Mouse (Mus musculus) ES-E14 (cell line): Measurements from ENCODE around the gene Msrb3. TPM values are rescaled to one million over a fixed set of nuclear protein-coding genes. Genes with fewer than 3 reads are reported as not detected.

Experiments used
- DNase-seq: peaks from one replicate; pipeline ENCODE4 v3.0.0-alpha.2; 2013; ENCODE audit warnings: low read depth, low spot score
- H3K27ac ChIP-seq: 2 replicates; pipeline ENCODE4 v1.5.1; 2012; ENCODE audit warnings: low read depth, mild to moderate bottlenecking, low read length, moderate library complexity, mixed read lengths; ENCODE audit not compliant: poor library complexity, insufficient read depth, severe bottlenecking
- H3K36me3 ChIP-seq: 2 replicates; pipeline ENCODE4 v1.6.1; 2012; ENCODE audit warnings: mild to moderate bottlenecking, low read length, moderate library complexity, mixed read lengths; ENCODE audit not compliant: control insufficient read depth, poor library complexity, insufficient read depth, severe bottlenecking
- H3K4me1 ChIP-seq, 2 experiments: fragments of 150-350 bp in 1 of 2; sonication (generic) in 1 of 2; 2 replicates each; pipeline ENCODE4 v1.6.1; 2012; ENCODE audit warnings: low read length in 2 of 2, mild to moderate bottlenecking in 1 of 2, mixed read lengths in 1 of 2; ENCODE audit not compliant: control insufficient read depth in 2 of 2, insufficient read depth in 2 of 2, poor library complexity in 1 of 2
- H3K4me3 ChIP-seq, 2 experiments: fragments of 150-350 bp in 1 of 2; sonication (generic) in 1 of 2; 2 replicates each; pipeline ENCODE4 v1.5.1; 2012; ENCODE audit warnings: low read length in 2 of 2, low read depth in 1 of 2, mild to moderate bottlenecking in 1 of 2, mixed read lengths in 1 of 2; ENCODE audit not compliant: insufficient read depth in 1 of 2, poor library complexity in 1 of 2, severe bottlenecking in 1 of 2
- H3K9ac ChIP-seq: 2 replicates; pipeline ENCODE4 v1.6.1; 2012; ENCODE audit warnings: low read depth, mild to moderate bottlenecking, low read length, mixed read lengths; ENCODE audit not compliant: poor library complexity, insufficient read depth, severe bottlenecking
- H3K9me3 ChIP-seq: fragments of 150-350 bp; sonication (generic); 2 replicates; pipeline ENCODE4 v1.6.1; 2012; ENCODE audit warnings: low read depth, mild to moderate bottlenecking, low read length; ENCODE audit not compliant: control insufficient read depth, insufficient read depth
- CHD2 ChIP-seq: IDR thresholded peaks from 2 replicates; pipeline ENCODE4 v1.6.1; 2014; ENCODE audit warnings: mild to moderate bottlenecking, low read depth, low read length, inconsistent platforms
- HCFC1 ChIP-seq: IDR thresholded peaks from 2 replicates; pipeline ENCODE4 v1.6.1; 2012; ENCODE audit warnings: low read length, inconsistent platforms, borderline replicate concordance; ENCODE audit not compliant: insufficient read depth
- MAFK ChIP-seq: IDR thresholded peaks from 2 replicates; pipeline ENCODE4 v1.6.1; 2014; ENCODE audit warnings: mild to moderate bottlenecking, low read depth, low read length, inconsistent platforms; ENCODE audit not compliant: insufficient read depth
- ZC3H11A ChIP-seq: IDR thresholded peaks from 2 replicates; pipeline ENCODE4 v1.6.1; 2012; ENCODE audit warnings: low read depth, mild to moderate bottlenecking, inconsistent platforms, low read length, borderline replicate concordance
- ZNF384 ChIP-seq: IDR thresholded peaks from 2 replicates; pipeline ENCODE4 v1.6.1; 2012; ENCODE audit warnings: low read depth, low read length, inconsistent platforms
- in situ Hi-C, 2 experiments: fragments of 600-800 bp; cut with MboI; formaldehyde crosslinking; loops; one replicate each; pipeline ENCODE4 v1.15.1; 2025; ENCODE audit warnings: low sequenced_read_pairs in 2 of 2, inconsistent platforms in 1 of 2; ENCODE audit not compliant: unreplicated experiment in 2 of 2
- total RNA-seq: library from RNA; depleted of rRNA; stranded (reverse); fragments of 300-350 nt; gene quantifications from 2 replicates; pipeline ENCODE4 v1.2.3, GENCODE M21; 2012; rRNA removed

Gene Msrb3
- 3.4 and 5.7 TPM in 2 replicates for total RNA-seq

DNA sequence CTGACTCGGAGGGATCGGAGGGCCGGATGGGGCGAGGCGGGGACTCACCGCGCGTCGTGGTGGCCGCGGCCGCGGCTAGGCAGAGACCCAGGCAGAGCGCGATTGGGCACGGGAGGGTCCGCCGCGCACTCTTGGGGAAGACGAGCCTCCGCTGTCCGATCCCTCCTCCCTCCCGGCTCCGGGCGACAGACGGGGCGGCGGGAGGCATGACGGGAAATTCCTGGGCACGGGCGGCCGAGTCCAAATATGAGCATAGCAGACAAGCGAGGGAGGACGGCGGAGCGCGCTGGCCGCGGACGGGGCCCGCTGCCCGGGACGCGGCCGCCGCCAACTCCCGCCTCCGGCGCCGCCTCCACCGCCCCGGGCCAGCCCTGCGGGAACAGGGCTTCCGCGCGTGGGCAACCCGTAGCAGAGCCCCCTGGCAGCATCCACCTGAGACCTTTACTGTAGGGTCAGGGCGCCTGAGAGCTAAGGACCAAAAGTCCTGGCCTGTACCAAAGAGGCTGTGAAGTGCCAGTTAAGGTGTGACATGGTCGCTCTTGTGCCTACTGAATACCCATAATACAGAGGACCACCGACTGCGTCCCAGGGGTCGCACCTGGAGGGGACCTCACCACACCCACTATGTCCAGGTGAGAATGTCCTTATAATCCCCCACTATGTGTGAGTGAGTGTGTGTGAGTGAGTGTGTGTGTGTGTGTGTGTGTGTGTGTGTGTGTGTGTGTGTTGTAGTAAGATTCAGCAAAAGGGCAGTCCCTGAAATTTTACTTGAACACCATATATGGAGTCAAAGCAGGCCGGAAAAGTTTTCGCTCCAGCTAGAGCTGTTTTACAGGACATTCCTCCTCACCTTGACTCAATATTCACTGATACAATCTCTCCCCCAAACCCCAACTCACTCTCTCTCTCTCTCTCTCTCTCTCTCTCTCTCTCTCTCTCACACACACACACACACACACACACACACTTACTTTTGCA, at the start of gene Msrb3:
TSS of gene Msrb3 (minus strand) at position 317 of the 978 bp plus-strand sequence.
- TF ChIP-seq MAFK, result no peak
- no peak for TF ChIP-seq ZC3H11A
- TF ChIP-seq HCFC1, result no peak
- no peak for TF ChIP-seq CHD2
- no peak for TF ChIP-seq ZNF384
- Histone ChIP-seq H3K36me3 (no peaks in the 10 kb centered on the region), H3K9ac (peak within 1 kb of the TSS; percentile 58), H3K27ac (no peak within 1 kb of the TSS), H3K4me1 (peaks cover 0 to 1% of the 10 kb centered on the region in 2 experiments; a peak in 1 of 4 replicates), H3K9me3 (no peaks in the 10 kb centered on the region), H3K4me3 (peak within 1 kb of the TSS; percentile 75 to 86)
- no peak for DNase-seq
- in situ Hi-C loops, result no loop called here

- DNase-seq, result no peak
- Histone ChIP-seq H3K27ac (no peak overlapping the region), H3K9ac (no peak overlapping the region), H3K4me3 (no peak overlapping the region), H3K36me3 (no peaks in the 10 kb centered on the region; the same call in 1 of the 2 replicates), H3K9me3 (no peaks in the 10 kb centered on the region), H3K4me1 (peaks cover 3 to 4% of the 10 kb centered on the region in 2 experiments; a peak in 3 of 4 replicates)
- in situ Hi-C loops, result no loop called here
- no peak for TF ChIP-seq ZC3H11A
- TF ChIP-seq ZNF384, result no peak
- TF ChIP-seq MAFK, result no peak
- TF ChIP-seq CHD2, result no peak
Measured at GRCm38 (mm10) chr10:120948461-120948860, 49.6 kb upstream of the Msrb3 start.

DNA sequence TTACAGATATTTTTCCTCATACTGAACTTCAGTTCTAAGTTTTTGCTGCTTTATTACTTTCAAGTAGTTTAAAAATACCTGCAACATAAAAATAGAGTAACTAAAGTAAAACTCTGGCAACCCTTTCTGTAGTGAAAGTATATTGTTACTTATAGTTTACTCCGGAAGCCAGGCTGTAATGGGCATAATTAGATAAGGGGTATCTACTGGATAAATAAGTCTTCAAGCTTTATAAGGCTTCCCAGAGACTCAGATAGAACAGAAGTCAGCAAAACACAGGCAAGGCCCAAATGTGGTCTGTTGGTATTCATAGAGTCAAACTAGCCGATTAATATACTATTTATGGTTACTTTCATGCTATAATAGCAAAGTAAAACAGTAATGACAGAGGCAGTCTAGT, 48.9 kb upstream of the Msrb3 start:
- Histone ChIP-seq H3K9me3 (no peaks in the 10 kb centered on the region), H3K9ac (no peak overlapping the region), H3K36me3 (no peaks in the 10 kb centered on the region; the same call in 1 of the 2 replicates), H3K4me3 (no peak overlapping the region), H3K27ac (no peak overlapping the region), H3K4me1 (peaks cover 3 to 4% of the 10 kb centered on the region in 2 experiments; a peak in 3 of 4 replicates)
- no peak for DNase-seq
- in situ Hi-C loops, result no loop called here
- no peak for TF ChIP-seq CHD2
- no peak for TF ChIP-seq ZNF384
- no peak for TF ChIP-seq HCFC1
- TF ChIP-seq MAFK, result no peak
- TF ChIP-seq ZC3H11A, result no peak

GRCm38 (mm10) chr10:120946847-120947246, 47.9 kb upstream of the Msrb3 start:
- no peak overlapping the region for H3K27ac ChIP-seq
- H3K4me3 ChIP-seq, result no peak overlapping the region
- no peak for DNase-seq
- in situ Hi-C loops, result no loop called here
- H3K9me3 ChIP-seq, result no peaks in the 10 kb centered on the region
- H3K9ac ChIP-seq, result no peak overlapping the region
- TF ChIP-seq HCFC1, result no peak
- no peaks in the 10 kb centered on the region; the same call in 1 of the 2 replicates for H3K36me3 ChIP-seq
- H3K4me1 ChIP-seq, result peaks cover 3 to 4% of the 10 kb centered on the region in 2 experiments; a peak in 3 of 4 replicates

DNA sequence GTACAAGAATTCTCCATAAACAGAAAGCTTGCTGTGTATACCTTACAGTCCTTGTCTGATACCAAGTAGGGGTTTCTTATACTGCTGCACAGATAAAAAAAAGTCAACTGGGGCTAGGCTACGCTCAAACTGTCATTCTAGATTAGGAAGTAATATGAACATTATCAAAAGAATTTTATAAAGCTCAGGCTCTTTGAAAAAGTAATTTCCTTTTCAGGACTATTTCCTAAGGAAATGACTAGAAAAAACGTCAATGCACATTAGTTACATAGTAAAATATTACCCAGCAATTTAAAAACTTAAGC, 40.0 kb upstream of the Msrb3 start:
- no peak overlapping the region for H3K9ac ChIP-seq
- in situ Hi-C loops, result no loop called here
- TF ChIP-seq HCFC1 (no peak), CHD2 (no peak), ZC3H11A (no peak), MAFK (no peak), ZNF384 (no peak)
- no peaks in the 10 kb centered on the region for H3K4me1 ChIP-seq
- H3K9me3 ChIP-seq, result no peaks in the 10 kb centered on the region
- H3K27ac ChIP-seq, result no peak overlapping the region
- no peaks in the 10 kb centered on the region for H3K36me3 ChIP-seq
- H3K4me3 ChIP-seq, result no peak overlapping the region
- DNase-seq, result no peak
